Mouse (Mus musculus): ENCODE data around the gene Schip1. TPM values are rescaled to one million over a fixed set of nuclear protein-coding genes. Genes with fewer than 3 reads are reported as not detected.

Schip1 gene
- polyA plus RNA-seq, 1 experiment from 2014 or later: 71.8 TPM

- Histone ChIP-seq H3K4me3 (replicated peaks; ENCODE audit: low read depth, low read length) (peak overlapping the region; percentile 25), H3K4me2 (ENCODE audit: low read length) (peak overlapping the region; percentile 54), H3K9ac (ENCODE audit: low read depth, low read length) (no peak overlapping the region), H3K9me3 (replicated peaks; ENCODE audit: low read length) (no peaks in the 10 kb centered on the region), H3K27me3 (ENCODE audit: insufficient read depth, low read length) (no peaks in the 10 kb centered on the region), H3K4me1 (replicated peaks; ENCODE audit: insufficient read depth, low read length) (no peaks in the 10 kb centered on the region), H3K27ac (no peak overlapping the region), H3K36me3 (ENCODE audit: insufficient read depth, low read length) (no peaks in the 10 kb centered on the region)
- DNase-seq (ENCODE audit: low spot score) (peak; percentile 90), ATAC-seq (replicated peaks; ENCODE audit: low FRiP score, low read depth) (peak; percentile 78)
- WGBS: 10% methylated on average over 7 of the region's 7 CpGs
- peak; percentile 79 for TF ChIP-seq CTCF (IDR thresholded peaks at IDR 0.05; ENCODE audit: low read depth)
These were observed 478.4 kb downstream of the Schip1 start for GRCm38 (mm10) chr3:68542944-68543501.

DNA sequence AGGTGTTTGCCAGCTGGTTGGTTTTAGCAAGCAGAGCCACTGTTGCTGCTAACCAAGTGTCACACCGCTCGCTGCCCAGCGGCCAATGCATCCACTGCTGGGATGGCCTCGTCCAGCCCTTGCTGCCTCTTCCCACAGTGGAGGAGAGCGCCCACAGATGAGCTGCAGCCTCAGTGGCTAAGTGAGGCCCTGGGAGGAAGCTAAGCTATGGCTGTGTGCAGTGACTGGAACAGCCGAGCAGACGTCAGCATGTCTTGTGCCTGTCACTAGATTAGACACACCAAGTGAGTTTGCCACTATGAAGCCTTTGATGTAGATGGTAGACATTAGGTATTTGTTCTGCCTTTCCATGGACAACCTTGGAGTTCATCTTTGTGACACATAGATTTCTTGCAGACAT is 480.2 kb downstream of the Schip1 start:
- Histone ChIP-seq H3K9ac (ENCODE audit: low read depth, low read length) (no peak overlapping the region), H3K9me3 (replicated peaks; ENCODE audit: low read length) (no peaks in the 10 kb centered on the region), H3K36me3 (ENCODE audit: insufficient read depth, low read length) (no peaks in the 10 kb centered on the region), H3K4me1 (replicated peaks; ENCODE audit: insufficient read depth, low read length) (no peaks in the 10 kb centered on the region), H3K27ac (no peak overlapping the region), H3K4me2 (ENCODE audit: low read length) (no peak overlapping the region), H3K27me3 (ENCODE audit: insufficient read depth, low read length) (no peaks in the 10 kb centered on the region), H3K4me3 (replicated peaks; ENCODE audit: low read depth, low read length) (no peak overlapping the region)
- 45% methylated on average over 7 of the region's 7 CpGs for WGBS
- TF ChIP-seq CTCF (IDR thresholded peaks at IDR 0.05; ENCODE audit: low read depth): no peak
- DNase-seq (ENCODE audit: low spot score) (no peak), ATAC-seq (replicated peaks; ENCODE audit: low FRiP score, low read depth) (peak; percentile 38; the same call in 1 of the 2 replicates)

DNA sequence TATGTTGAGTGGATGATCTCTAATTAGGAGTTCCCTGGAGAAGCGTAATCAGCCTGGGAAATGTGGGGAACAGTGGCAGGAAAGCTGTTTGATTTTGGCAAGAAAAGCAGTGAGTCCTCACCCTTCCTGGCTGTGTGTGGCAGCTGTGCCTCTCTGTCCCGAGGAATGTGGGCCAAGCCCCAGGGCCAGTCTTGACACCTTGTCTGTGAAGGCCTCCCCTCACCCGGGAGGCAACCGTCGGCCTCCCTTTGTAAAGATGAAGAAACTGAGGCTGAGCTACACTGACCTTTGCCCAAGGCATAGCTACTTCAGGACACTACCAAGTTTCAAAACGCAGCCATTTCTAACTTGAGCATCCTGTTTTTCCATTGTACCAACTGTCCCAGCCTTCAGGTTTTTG is 481.3 kb downstream of the Schip1 start:
- 64% methylated on average over 6 of the region's 6 CpGs for WGBS
- no peak overlapping the region for H3K4me2 ChIP-seq (ENCODE audit: low read length)
- H3K9me3 ChIP-seq (replicated peaks; ENCODE audit: low read length): no peaks in the 10 kb centered on the region
- no peak for TF ChIP-seq CTCF (IDR thresholded peaks at IDR 0.05; ENCODE audit: low read depth)
- no peaks in the 10 kb centered on the region for H3K27me3 ChIP-seq (ENCODE audit: insufficient read depth, low read length)
- H3K4me1 ChIP-seq (replicated peaks; ENCODE audit: insufficient read depth, low read length): no peaks in the 10 kb centered on the region
- ATAC-seq (replicated peaks; ENCODE audit: low FRiP score, low read depth): no peak
- H3K4me3 ChIP-seq (replicated peaks; ENCODE audit: low read depth, low read length): no peak overlapping the region
- DNase-seq (ENCODE audit: low spot score): no peak
- H3K9ac ChIP-seq (ENCODE audit: low read depth, low read length): no peak overlapping the region
- no peaks in the 10 kb centered on the region for H3K36me3 ChIP-seq (ENCODE audit: insufficient read depth, low read length)
- no peak overlapping the region for H3K27ac ChIP-seq

GRCm38 (mm10) chr3:68555087-68555662 is 490.6 kb downstream of the Schip1 start:
- Histone ChIP-seq H3K9ac (ENCODE audit: low read depth, low read length) (no peak overlapping the region), H3K27me3 (ENCODE audit: insufficient read depth, low read length) (no peaks in the 10 kb centered on the region), H3K4me3 (replicated peaks; ENCODE audit: low read depth, low read length) (no peak overlapping the region), H3K4me2 (ENCODE audit: low read length) (no peak overlapping the region), H3K9me3 (replicated peaks; ENCODE audit: low read length) (no peaks in the 10 kb centered on the region), H3K36me3 (ENCODE audit: insufficient read depth, low read length) (no peaks in the 10 kb centered on the region), H3K4me1 (replicated peaks; ENCODE audit: insufficient read depth, low read length) (no peaks in the 10 kb centered on the region), H3K27ac (no peak overlapping the region)
- WGBS: 55% methylated on average over 4 of the region's 4 CpGs
- no peak for TF ChIP-seq CTCF (IDR thresholded peaks at IDR 0.05; ENCODE audit: low read depth)
- no peak for DNase-seq (ENCODE audit: low spot score)
- ATAC-seq (replicated peaks; ENCODE audit: low FRiP score, low read depth): no peak

DNA sequence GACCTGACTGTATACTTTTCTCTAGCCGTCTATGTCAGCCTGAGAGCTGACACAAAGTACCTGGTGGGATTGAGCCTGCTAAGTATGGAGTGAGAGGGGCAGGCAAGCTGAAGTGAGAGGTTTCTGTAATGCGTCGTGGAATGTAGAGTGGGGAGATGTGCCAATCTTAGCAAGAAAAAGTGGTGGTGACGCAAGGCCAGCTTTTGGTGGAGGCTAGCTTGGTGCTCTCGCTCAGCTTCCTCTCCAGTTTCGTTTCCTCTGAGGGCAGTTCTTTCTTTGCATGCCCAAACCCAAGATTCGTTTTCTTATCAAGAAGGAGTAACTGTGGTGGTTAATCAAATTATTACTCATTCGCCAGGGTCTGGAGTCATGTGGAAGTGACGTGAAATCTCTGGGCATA is 492.3 kb downstream of the Schip1 start:
- no peak for DNase-seq (ENCODE audit: low spot score)
- WGBS: 91% methylated on average over 9 of the region's 9 CpGs
- no peaks in the 10 kb centered on the region for H3K36me3 ChIP-seq (ENCODE audit: insufficient read depth, low read length)
- TF ChIP-seq CTCF (IDR thresholded peaks at IDR 0.05; ENCODE audit: low read depth): no peak
- ATAC-seq (replicated peaks; ENCODE audit: low FRiP score, low read depth): no peak
- H3K27ac ChIP-seq: no peak overlapping the region
- H3K4me2 ChIP-seq (ENCODE audit: low read length): no peak overlapping the region
- H3K4me3 ChIP-seq (replicated peaks; ENCODE audit: low read depth, low read length): no peak overlapping the region
- no peaks in the 10 kb centered on the region for H3K27me3 ChIP-seq (ENCODE audit: insufficient read depth, low read length)
- H3K9ac ChIP-seq (ENCODE audit: low read depth, low read length): no peak overlapping the region
- H3K4me1 ChIP-seq (replicated peaks; ENCODE audit: insufficient read depth, low read length): no peaks in the 10 kb centered on the region
- no peaks in the 10 kb centered on the region for H3K9me3 ChIP-seq (replicated peaks; ENCODE audit: low read length)

DNA sequence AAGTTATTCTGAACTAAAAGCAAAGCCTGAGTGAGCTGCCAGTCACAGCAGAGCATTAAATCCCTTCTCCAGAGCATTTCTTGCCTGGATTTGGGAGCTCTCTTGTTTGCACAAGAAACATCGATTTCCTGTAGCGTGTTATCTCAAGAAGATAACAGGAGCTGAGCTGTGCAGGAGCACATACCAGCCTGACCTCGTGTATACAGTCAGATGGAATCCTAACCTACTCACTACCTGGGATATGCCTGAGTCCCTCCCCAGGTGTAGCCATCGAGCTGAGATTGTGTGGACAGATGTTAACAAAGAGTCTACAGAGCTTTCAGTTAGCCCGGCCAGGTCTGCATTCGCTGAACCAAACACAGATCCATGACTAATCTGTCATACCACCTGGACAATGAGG is 494.1 kb downstream of the Schip1 start:
- Histone ChIP-seq H3K27ac (no peak overlapping the region), H3K4me3 (replicated peaks; ENCODE audit: low read depth, low read length) (no peak overlapping the region), H3K36me3 (ENCODE audit: insufficient read depth, low read length) (no peaks in the 10 kb centered on the region), H3K27me3 (ENCODE audit: insufficient read depth, low read length) (no peaks in the 10 kb centered on the region), H3K9me3 (replicated peaks; ENCODE audit: low read length) (no peaks in the 10 kb centered on the region), H3K4me2 (ENCODE audit: low read length) (no peak overlapping the region), H3K9ac (ENCODE audit: low read depth, low read length) (no peak overlapping the region), H3K4me1 (replicated peaks; ENCODE audit: insufficient read depth, low read length) (no peaks in the 10 kb centered on the region)
- ATAC-seq (replicated peaks; ENCODE audit: low FRiP score, low read depth): no peak
- TF ChIP-seq CTCF (IDR thresholded peaks at IDR 0.05; ENCODE audit: low read depth): no peak
- WGBS: 74% methylated on average over 6 of the region's 6 CpGs
- no peak for DNase-seq (ENCODE audit: low spot score)

DNA sequence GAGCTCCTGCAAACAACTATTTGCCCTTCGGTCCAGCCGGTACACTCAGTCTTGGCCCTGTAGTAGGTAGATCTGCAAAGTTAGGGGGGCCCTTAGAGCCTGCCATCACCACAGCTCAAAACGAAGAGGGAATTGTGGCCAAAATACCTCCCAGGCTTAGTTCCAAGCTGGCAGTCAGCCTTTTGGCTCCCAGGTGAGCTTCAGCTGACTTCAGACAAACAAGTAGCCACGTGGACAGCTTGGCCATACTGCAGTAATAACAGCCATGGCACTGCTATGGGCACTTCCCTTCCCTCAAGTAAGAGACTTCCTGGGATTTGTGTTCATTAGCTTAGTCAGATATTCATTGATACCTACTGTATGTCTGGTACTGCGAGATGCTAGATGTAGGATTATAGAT is 495.5 kb downstream of the Schip1 start:
- Histone ChIP-seq H3K4me3 (replicated peaks; ENCODE audit: low read depth, low read length) (no peak overlapping the region), H3K27me3 (ENCODE audit: insufficient read depth, low read length) (no peaks in the 10 kb centered on the region), H3K4me2 (ENCODE audit: low read length) (no peak overlapping the region), H3K27ac (no peak overlapping the region), H3K4me1 (replicated peaks; ENCODE audit: insufficient read depth, low read length) (no peaks in the 10 kb centered on the region), H3K9ac (ENCODE audit: low read depth, low read length) (no peak overlapping the region), H3K9me3 (replicated peaks; ENCODE audit: low read length) (no peaks in the 10 kb centered on the region), H3K36me3 (ENCODE audit: insufficient read depth, low read length) (no peaks in the 10 kb centered on the region)
- 81% methylated on average over 5 of the region's 5 CpGs for WGBS
- DNase-seq (ENCODE audit: low spot score): no peak
- no peak for ATAC-seq (replicated peaks; ENCODE audit: low FRiP score, low read depth)
- TF ChIP-seq CTCF (IDR thresholded peaks at IDR 0.05; ENCODE audit: low read depth): no peak
